Mouse (Mus musculus): ENCODE measurements around the gene Npsr1.

- TF ChIP-seq CTCF (IDR thresholded peaks at IDR 0.05; ENCODE audit: low read depth), result no peak
- no peak for TF ChIP-seq EP300 (IDR thresholded peaks at IDR 0.05; ENCODE audit: low read depth)
Observed at GRCm38 (mm10) chr9:24347011-24347410, 249.2 kb downstream of the Npsr1 start.

Measured in heart, postnatal 0 days (tissue).